Mouse (Mus musculus) monocyte, adult 5-6 weeks (primary cell): ENCODE data around the gene Fyn. TPM values are rescaled to one million over a fixed set of nuclear protein-coding genes. Genes with fewer than 3 reads are reported as not detected.

Source experiments
- ATAC-seq: fragments of 153-309, 156-312 bp; replicated peaks from 2 replicates; pipeline ENCODE4 v1.8.0; 2017; ENCODE audit warnings: mild to moderate bottlenecking; ENCODE audit not compliant: low TSS enrichment, insufficient number of reproducible peaks, severe bottlenecking, poor library complexity, low FRiP score
- total RNA-seq: library from RNA; stranded (forward); fragments of 200-1000, 200-491, 200-594 nt; gene quantifications from 3 replicates; pipeline ENCODE4 v1.2.3, GENCODE M21; 2017

The Fyn gene
- total RNA-seq, 1 experiment from 2014 or later: 255 TPM

GRCm38 (mm10) chr10:39571011-39571410, 202.4 kb downstream of the Fyn start:
- ATAC-seq: no peak

GRCm38 (mm10) chr10:39572050-39572671, 203.5 kb downstream of the Fyn start:
- no peak for ATAC-seq

GRCm38 (mm10) chr10:39572672-39573051, 204.0 kb downstream of the Fyn start:
- ATAC-seq: no peak

GRCm38 (mm10) chr10:39576466-39576865, 207.8 kb downstream of the Fyn start:
- no peak for ATAC-seq

GRCm38 (mm10) chr10:39580477-39580876, 211.8 kb downstream of the Fyn start:
- ATAC-seq: no peak

DNA sequence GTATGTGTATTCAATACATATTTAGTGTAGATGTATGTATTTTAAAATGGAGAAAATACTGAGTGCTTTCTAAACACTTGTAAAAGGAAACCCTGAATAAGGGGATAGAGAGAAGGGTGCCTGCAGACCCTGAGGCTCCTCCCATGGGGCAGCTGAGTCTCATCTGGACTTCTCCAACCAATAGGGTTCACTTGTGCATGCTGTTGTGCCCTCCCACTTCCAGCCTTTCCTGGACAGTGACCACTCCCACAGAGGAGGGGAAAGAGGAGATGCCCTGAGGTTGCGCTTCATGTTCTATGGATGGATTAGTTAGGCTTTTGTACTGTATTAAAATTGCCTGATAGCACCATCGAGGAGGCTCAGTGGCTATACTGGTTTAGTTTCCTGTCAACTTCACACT, 213.7 kb downstream of the Fyn start:
- no peak for ATAC-seq

DNA sequence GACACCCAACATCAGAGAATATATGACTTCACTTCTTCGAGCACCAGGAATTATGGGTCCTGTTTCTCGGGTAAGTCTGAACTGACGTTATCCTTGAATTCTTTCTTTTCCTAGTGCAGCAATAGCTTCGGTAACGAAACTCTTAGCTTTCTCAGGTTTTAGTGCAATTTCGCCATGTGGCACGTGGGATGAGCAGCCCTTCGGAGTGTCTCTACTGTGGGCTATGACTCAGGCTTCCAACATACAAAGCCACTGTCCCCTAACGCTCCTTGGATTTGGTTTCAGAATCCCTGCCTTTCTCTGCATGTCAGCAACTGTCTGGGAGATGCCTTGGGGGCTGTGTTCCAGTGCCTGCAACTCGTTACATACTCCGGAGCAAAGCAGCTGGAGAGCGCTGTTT, 215.1 kb downstream of the Fyn start:
- ATAC-seq: no peak

DNA sequence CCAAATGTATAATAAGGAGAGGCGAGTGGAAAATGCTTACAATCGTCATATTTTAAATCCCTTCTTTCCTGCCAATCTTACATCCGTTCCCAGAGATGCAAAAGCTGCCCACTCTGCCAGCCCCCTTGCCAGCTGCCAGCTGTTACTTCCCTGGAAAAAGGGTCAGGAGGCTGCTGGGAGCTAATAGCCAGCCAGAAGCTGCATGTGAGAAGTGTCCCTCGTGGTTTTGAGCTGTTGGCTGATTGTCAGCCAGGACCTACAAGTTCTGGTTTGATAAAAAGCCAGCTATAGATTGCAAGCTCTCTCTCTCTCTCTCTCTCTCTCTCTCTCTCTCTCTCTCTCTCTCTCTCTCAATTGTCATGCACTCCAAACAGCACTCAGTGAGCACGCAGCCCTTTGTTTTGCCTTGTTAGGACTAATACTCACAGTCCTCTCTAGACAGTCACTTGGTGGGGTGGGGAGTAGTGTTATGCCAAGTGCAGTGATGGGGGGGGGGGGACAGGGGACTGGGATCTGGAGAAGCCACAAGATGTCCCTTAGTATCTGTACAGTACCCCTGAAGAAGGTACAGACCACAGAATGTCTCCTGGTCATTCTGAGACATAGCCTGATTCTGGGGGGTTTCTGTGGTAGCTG, 218.8 kb downstream of the Fyn start:
- ATAC-seq: no peak

DNA sequence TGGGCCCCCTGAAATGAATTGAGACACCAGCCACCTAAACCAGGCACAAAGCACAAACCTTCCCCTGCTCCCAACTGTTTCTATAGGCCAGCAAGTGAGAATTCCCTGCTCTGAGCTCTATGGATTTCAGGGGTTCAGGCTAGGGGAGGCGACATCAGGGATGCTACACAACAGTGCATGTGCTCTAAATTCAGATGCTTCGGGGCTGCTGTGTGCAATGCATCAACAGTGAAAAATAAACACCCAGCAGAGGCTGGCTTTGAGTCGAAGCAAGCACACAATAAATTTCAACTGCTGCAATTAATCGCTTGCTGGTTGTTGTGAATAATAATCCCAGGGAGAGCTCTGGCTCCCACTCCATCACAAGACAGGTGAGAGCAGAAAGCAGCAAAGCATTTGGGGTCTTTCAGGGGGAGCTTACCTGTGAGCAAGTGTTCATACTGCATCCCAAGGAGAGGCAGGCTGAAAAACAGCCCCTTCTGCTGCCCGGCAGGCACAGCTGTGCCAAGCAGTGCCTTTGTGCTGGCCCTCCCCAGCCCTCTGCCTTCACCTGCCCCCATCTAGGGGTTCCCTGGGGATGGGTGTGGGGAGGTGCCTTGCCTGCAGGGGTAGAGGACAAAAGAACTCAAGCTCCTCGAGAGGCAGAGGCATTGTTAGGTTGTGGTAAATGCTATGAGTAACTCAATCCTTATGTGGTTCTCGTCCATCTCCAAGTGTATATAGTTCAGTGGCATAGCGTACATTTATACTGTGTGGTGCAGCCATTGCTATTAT, 219.5 kb downstream of the Fyn start:
- no peak for ATAC-seq

- no peak for ATAC-seq
These were observed 221.3 kb downstream of the Fyn start for GRCm38 (mm10) chr10:39589765-39590546.

GRCm38 (mm10) chr10:39590629-39591028, 222.0 kb downstream of the Fyn start:
- ATAC-seq: no peak

DNA sequence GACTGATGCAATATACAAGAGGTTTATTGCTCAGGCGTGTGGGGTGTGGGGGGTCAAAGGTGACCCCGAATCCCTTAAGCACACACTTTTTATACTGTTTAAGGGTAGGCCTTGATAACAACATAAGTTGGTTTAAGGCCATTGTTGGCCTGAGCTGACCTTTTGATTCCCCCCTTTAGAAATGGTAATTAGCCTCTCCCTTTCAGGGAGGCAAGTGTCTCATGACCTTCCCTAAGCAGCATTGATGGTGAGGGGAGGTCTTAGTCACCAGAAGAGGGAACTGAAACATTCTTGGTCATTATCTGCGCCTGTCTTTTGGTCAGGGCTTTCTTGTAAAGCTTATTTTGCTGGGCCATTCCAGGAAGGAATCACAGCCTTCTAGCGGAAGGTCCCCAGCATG, 223.8 kb downstream of the Fyn start:
- no peak for ATAC-seq

DNA sequence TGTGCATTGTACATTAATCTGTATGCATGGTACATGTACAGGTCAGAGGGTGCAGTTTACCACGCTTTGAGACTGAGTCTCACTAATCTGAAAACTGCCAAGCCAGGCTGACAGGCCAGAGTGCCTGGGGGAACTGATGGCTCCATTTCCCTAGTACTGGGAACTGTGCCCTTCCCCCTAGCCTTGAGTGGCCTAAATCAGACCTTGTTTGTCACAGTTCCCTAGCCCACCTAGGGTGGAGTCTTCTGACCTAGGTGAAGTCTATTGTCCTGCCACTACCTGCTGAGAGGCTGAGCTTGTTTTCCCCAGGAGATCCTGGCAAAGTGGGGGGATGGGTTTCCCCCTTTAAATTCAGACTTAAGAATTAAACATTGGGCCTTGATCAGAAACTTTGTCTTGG, 226.1 kb downstream of the Fyn start:
- ATAC-seq: no peak

- ATAC-seq: no peak
These were observed 227.2 kb downstream of the Fyn start for GRCm38 (mm10) chr10:39595862-39596261.

- ATAC-seq: no peak
These were observed 228.6 kb downstream of the Fyn start for GRCm38 (mm10) chr10:39597116-39597791.

GRCm38 (mm10) chr10:39597792-39598183, 229.1 kb downstream of the Fyn start:
- ATAC-seq: no peak

DNA sequence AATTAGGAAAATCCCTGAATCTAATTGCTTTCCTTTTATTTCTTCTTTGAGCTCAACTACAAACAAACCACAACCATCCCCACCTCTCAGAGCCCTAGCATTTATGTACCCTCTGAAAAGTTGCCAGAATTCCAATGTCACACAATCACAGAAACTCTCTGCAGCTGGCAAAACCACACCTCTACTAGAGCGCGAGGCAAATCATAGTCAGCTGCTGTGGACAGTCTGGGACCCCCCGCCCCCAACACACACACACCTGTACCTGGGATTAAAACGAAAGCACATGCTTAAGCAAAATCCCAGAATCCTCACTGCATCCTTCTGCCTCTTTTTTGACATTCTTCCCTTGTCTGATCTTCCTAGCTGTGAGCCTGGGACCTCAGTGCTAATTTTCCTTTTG, 230.9 kb downstream of the Fyn start:
- ATAC-seq: no peak

DNA sequence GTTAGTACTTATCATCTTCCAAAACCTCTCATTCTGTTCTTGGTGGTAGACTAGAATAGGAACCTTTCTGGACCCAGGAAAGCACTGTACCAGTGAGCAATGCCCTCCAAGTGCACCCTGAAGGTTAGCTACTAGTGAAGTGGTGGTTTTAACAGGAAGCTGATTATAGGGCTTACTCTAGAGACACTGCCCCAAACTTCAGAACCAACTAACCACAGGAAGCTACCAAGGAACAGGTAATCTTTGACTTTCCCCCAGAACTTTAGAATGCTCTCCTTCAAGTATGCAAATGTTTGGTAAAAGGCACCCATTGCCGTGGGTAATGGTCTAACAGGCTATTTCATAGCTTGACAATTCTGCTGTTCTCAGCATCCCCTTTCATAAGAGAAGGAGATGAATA, 231.5 kb downstream of the Fyn start:
- ATAC-seq: no peak

GRCm38 (mm10) chr10:39601068-39601467, 232.4 kb downstream of the Fyn start:
- no peak for ATAC-seq
